Mouse (Mus musculus): Measurements from ENCODE around the gene Pi4k2b. TPM values are rescaled to one million over a fixed set of nuclear protein-coding genes. Genes with fewer than 3 reads are reported as not detected.
A peak's percentile ranks its signal among the peaks of the same experiment; 100 is the strongest.
"Not testable (repeated sequence)": the region's sequence is repeated elsewhere in the genome, so short reads cannot be mapped to it uniquely, and the experiment has no call there.

The Pi4k2b gene
- polyA plus RNA-seq, 1 experiment from 2014 or later = 14.2 TPM

GRCm38 (mm10) chr5:52748732-52749131 lies 7.4 kb downstream of the Pi4k2b start:
- Histone ChIP-seq H3K4me1 (0 out of 2 replicates have a peak, but pooled peaks cover 2% of the 10 kb centered on the region), H3K9me3 (no peaks in the 10 kb centered on the region), H3K36me3 (replicated peaks) (peaks cover 5% of the 10 kb centered on the region), H3K27me3 (ENCODE audit: poor library complexity, severe bottlenecking) (no peaks in the 10 kb centered on the region), H3K4me3 (no peak overlapping the region), H3K27ac (no peak overlapping the region)
- DNase-seq (ENCODE audit: extremely low spot score, low spot score) = no peak
- 83% methylated on average over 5 of the region's 5 CpGs for WGBS

DNA sequence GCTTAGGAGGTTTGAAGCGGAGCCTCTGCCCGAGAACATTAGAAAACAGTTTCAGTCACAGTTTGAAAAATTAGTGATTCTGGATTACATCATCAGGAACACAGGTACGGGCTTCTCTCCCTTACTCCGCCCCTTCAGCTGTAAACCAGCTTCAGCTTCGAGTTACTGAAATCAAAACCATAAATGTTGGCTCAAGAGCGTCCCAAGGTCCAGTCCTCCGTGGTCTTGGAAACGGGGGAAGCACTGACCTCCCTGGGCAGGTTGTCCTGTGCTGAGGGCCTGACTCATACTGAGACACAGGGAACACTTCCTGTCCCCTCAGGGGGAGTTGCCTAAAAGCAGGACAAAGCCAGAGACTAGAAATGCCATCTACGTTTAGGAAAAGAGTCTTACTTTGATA lies 11.8 kb downstream of the Pi4k2b start:
- Histone ChIP-seq H3K4me3 (no peak overlapping the region), H3K27me3 (ENCODE audit: poor library complexity, severe bottlenecking) (no peaks in the 10 kb centered on the region), H3K4me1 (no peaks in the 10 kb centered on the region), H3K27ac (no peak overlapping the region), H3K36me3 (replicated peaks) (peaks cover 8% of the 10 kb centered on the region), H3K9me3 (no peaks in the 10 kb centered on the region)
- WGBS = 84% methylated on average over 9 of the region's 9 CpGs
- no peak for DNase-seq (ENCODE audit: extremely low spot score, low spot score)

DNA sequence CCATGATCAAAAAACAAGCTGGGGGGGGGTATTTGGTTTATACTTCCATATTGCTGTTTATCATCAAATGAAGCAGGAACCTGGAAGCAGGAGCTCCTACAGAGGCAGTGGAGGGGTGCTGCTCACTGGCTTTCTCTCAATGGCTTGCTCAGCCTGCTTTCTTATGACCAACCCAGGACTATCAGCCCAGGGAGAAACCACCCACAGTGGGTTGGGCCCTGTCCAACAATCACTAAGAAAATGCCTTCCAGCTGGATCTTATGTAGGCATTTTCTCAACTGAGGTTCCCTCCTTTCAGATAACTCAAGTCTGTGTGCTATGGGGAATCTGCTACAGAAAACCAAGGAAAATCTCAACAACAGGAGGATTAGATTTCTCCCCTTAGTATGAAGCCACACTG lies 12.8 kb downstream of the Pi4k2b start:
- H3K27me3 ChIP-seq (ENCODE audit: poor library complexity, severe bottlenecking) = no peaks in the 10 kb centered on the region
- H3K9me3 ChIP-seq = no peaks in the 10 kb centered on the region
- peaks cover 8% of the 10 kb centered on the region for H3K36me3 ChIP-seq (replicated peaks)
- H3K4me3 ChIP-seq = no peak overlapping the region
- no peaks in the 10 kb centered on the region for H3K4me1 ChIP-seq
- DNase-seq (ENCODE audit: extremely low spot score, low spot score) = no peak
- no peak overlapping the region for H3K27ac ChIP-seq

- WGBS = 93% methylated on average over 3 of the region's 3 CpGs
- DNase-seq (ENCODE audit: extremely low spot score, low spot score) = no peak
- no peaks in the 10 kb centered on the region for H3K9me3 ChIP-seq
- peaks cover 8% of the 10 kb centered on the region for H3K36me3 ChIP-seq (replicated peaks)
- H3K27me3 ChIP-seq (ENCODE audit: poor library complexity, severe bottlenecking) = no peaks in the 10 kb centered on the region
- no peaks in the 10 kb centered on the region for H3K4me1 ChIP-seq
- no peak overlapping the region for H3K27ac ChIP-seq
- no peak overlapping the region for H3K4me3 ChIP-seq
These were observed 14.0 kb downstream of the Pi4k2b start for GRCm38 (mm10) chr5:52755337-52755736.

DNA sequence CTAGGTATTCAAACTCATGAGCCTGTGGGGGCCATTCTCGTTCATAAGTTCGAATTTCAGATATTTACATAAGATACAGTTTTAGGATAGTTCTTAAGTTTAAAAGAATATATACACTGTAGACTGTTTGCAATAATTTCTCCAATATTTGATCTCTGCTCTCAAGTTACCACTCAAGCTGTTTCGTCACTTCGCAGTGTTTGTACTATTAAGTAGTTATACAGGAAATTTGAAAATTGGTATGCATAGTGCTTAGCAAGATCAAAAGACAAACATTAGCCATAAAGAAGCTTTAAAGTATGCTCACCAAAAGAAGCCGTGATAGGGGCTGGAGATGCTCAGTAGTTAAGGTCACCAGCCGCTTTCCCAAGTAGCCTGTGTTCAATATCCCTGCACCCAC lies 14.6 kb downstream of the Pi4k2b start:
- H3K36me3 ChIP-seq (replicated peaks) = peaks cover 9% of the 10 kb centered on the region
- H3K4me1 ChIP-seq = no peaks in the 10 kb centered on the region
- no peak overlapping the region for H3K4me3 ChIP-seq
- no peaks in the 10 kb centered on the region for H3K27me3 ChIP-seq (ENCODE audit: poor library complexity, severe bottlenecking)
- no peaks in the 10 kb centered on the region for H3K9me3 ChIP-seq
- 96% methylated on average over 6 of the region's 6 CpGs for WGBS
- no peak for DNase-seq (ENCODE audit: extremely low spot score, low spot score)
- no peak overlapping the region for H3K27ac ChIP-seq

DNA sequence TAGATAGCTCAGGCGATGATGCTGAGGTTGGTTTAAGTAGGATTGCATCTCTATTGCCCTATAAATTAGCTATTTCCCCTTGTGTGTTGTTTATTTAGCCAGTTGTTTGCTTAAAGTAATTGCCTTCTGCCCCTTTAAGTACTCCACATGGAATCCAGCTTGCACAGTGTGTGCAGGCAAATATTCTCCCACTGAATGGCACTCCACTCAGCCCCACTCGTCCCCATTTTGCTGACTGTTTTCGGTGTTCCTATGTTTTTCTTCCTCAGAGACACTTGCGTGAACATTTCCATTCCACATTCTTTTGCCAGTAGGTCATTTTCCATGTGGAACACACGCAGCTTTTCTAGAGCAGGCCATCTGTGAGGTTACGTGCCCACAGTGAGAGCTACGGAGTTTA lies 21.2 kb downstream of the Pi4k2b start:
- peaks cover 21% of the 10 kb centered on the region for H3K36me3 ChIP-seq (replicated peaks)
- no peaks in the 10 kb centered on the region for H3K9me3 ChIP-seq
- no peak overlapping the region for H3K27ac ChIP-seq
- no peaks in the 10 kb centered on the region for H3K4me1 ChIP-seq
- WGBS = 94% methylated on average over 7 of the region's 7 CpGs
- no peaks in the 10 kb centered on the region for H3K27me3 ChIP-seq (ENCODE audit: poor library complexity, severe bottlenecking)
- no peak for DNase-seq (ENCODE audit: extremely low spot score, low spot score)
- H3K4me3 ChIP-seq = no peak overlapping the region

DNA sequence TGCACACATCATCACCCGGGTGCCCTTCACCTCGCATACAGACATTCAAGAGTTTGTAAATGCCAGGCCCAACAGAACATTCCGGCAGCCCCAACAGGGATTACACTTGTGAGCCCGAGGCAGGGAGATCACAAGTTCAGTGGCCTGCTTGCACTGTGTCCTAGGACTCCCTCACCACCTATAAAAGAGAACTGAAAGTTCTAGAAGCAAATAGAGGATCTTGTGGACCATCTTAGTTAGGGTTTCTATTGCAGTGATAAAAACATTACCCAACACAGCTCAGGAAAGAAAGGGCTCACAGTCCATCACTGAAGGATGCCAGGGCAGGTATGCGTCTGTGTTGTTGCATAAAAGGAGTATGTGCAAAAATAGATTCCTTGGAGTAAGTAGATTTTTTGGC lies 32.9 kb downstream of the Pi4k2b start:
- no peak for DNase-seq (ENCODE audit: extremely low spot score, low spot score)
- H3K4me1 ChIP-seq = no peaks in the 10 kb centered on the region
- H3K36me3 ChIP-seq (replicated peaks) = peaks cover 12% of the 10 kb centered on the region
- no peaks in the 10 kb centered on the region for H3K9me3 ChIP-seq
- H3K27me3 ChIP-seq (ENCODE audit: poor library complexity, severe bottlenecking) = no peaks in the 10 kb centered on the region
- no peak overlapping the region for H3K27ac ChIP-seq
- H3K4me3 ChIP-seq = no peak overlapping the region
- WGBS = 91% methylated on average over 5 of the region's 5 CpGs

GRCm38 (mm10) chr5:52775237-52775636 lies 33.9 kb downstream of the Pi4k2b start, which contains the start of gene Zcchc4:
Gene Zcchc4 (plus strand): TSS chr5:52775409.
- no peaks in the 10 kb centered on the region for H3K27me3 ChIP-seq (ENCODE audit: poor library complexity, severe bottlenecking)
- H3K27ac ChIP-seq = no peak within 1 kb of the TSS
- peaks cover 3% of the 10 kb centered on the region for H3K36me3 ChIP-seq (replicated peaks)
- WGBS = 86% methylated on average over 8 of the region's 8 CpGs
- DNase-seq (ENCODE audit: extremely low spot score, low spot score) = no peak
- no peaks in the 10 kb centered on the region for H3K4me1 ChIP-seq
- H3K9me3 ChIP-seq = no peaks in the 10 kb centered on the region
- H3K4me3 ChIP-seq = no peak within 1 kb of the TSS

DNA sequence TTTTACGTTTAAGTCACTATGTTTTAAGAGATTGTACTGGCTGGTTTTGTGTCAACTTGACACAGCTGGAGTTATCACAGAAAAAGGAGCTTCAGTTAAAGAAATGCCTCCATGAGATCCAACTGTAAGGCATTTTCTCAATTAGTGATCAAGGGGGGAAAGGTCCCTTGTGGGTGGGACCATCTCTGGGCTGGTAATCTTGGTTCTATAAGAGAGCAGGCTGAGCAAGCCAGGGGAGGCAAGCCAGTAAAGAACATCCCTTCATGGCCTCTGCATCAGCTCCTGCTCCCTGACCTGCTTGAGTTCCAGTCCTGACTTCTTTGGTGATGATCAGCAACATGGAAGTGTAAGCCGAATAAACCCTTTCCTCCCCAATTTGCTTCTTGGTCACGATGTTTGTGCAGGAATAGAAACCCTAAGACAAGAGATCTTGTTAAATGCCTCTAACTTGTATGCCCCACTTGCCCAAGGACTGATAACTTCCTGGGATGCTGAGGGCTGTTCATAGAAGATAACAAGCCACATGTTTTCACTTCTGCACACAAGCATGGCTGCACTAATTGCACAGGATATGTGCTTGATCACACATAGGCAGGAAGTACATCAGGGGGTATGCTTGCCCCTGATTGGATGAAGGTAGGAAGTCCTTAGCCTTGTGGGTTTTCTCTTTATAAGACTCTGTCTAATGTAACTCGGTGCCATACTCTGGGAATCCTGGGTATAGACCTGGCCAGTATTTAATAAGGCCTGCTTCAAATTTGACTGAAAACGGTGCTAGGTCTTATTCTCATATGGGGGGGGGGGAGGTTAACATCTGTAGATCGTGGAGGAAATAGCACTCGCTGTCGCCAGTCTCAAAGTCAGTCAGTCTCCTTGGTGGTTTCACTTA lies 35.3 kb downstream of the Pi4k2b start:
- H3K27ac ChIP-seq; DNase-seq (ENCODE audit: extremely low spot score, low spot score); H3K4me3 ChIP-seq; H3K4me1 ChIP-seq; H3K9me3 ChIP-seq; H3K36me3 ChIP-seq (replicated peaks); H3K27me3 ChIP-seq (ENCODE audit: poor library complexity, severe bottlenecking): not testable (repeated sequence)
- WGBS = 92% methylated on average over 8 of the region's 8 CpGs

DNA sequence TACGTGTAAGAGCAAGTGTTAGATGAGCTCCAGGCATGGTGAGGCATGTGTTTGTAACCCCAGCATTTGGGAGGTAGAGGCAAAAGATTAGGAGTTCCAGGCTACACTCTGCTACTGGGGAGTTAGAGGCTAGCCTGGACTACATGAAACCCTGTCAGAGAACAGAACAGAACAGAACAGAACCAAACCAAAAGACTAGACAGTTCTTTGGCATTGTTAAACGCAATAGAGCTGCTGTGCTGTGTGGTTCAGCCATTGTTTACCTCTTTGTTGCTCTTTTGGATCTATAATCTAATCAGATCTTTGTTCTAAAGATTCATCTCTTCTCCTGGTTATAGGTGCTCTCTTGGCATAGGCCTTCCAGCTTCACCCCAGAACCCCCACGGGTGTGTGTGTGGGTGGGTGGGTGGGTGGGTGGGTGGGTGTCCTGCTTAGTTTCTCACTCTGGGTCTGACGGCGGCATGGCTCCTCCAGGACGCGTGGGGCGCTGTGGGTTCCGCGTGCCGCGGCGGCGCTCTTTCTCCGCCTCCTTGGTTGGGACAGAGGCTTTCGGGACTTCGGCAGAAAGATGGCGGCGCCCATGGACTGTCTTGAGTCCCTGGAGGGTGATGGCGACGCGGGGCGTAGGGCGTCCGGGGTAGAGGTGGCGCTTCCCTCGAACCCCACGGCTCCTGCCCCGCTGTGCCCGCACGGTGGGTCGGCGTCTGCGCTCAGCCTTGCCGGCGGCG lies 41.3 kb downstream of the Pi4k2b start:
- peak; percentile 87 for DNase-seq (ENCODE audit: extremely low spot score, low spot score)
- no peaks in the 10 kb centered on the region for H3K27me3 ChIP-seq (ENCODE audit: poor library complexity, severe bottlenecking)
- no peaks in the 10 kb centered on the region for H3K9me3 ChIP-seq
- WGBS = 4% methylated on average over 37 of the region's 37 CpGs
- H3K4me3 ChIP-seq = peak overlapping the region; percentile 92
- peak overlapping the region; percentile 93 for H3K27ac ChIP-seq
- H3K36me3 ChIP-seq (replicated peaks) = peaks cover 21% of the 10 kb centered on the region
- H3K4me1 ChIP-seq = peaks cover 4% of the 10 kb centered on the region; the same call in 1 of the 2 replicates

- Histone ChIP-seq H3K4me1 (peaks cover 4% of the 10 kb centered on the region; the same call in 1 of the 2 replicates), H3K27ac (peak overlapping the region; percentile 93), H3K27me3 (ENCODE audit: poor library complexity, severe bottlenecking) (no peaks in the 10 kb centered on the region), H3K4me3 (peak overlapping the region; percentile 92), H3K36me3 (replicated peaks) (peaks cover 23% of the 10 kb centered on the region), H3K9me3 (no peaks in the 10 kb centered on the region)
- WGBS = under 1% methylated on average over 9 of the region's 9 CpGs
- no peak for DNase-seq (ENCODE audit: extremely low spot score, low spot score)
These were observed 41.9 kb downstream of the Pi4k2b start for GRCm38 (mm10) chr5:52783251-52783620.

- H3K36me3 ChIP-seq (replicated peaks) = peaks cover 25% of the 10 kb centered on the region
- no peak for DNase-seq (ENCODE audit: extremely low spot score, low spot score)
- no peak overlapping the region for H3K27ac ChIP-seq
- peaks cover 4% of the 10 kb centered on the region; the same call in 1 of the 2 replicates for H3K4me1 ChIP-seq
- 87% methylated on average over 2 of the region's 2 CpGs for WGBS
- peak overlapping the region; percentile 92 for H3K4me3 ChIP-seq
- H3K9me3 ChIP-seq = no peaks in the 10 kb centered on the region
- H3K27me3 ChIP-seq (ENCODE audit: poor library complexity, severe bottlenecking) = no peaks in the 10 kb centered on the region
These were observed 42.6 kb downstream of the Pi4k2b start for GRCm38 (mm10) chr5:52783957-52784356.
